8 mouse cellular contexts compared by ENCODE assay signal in the genomic region with DNA sequence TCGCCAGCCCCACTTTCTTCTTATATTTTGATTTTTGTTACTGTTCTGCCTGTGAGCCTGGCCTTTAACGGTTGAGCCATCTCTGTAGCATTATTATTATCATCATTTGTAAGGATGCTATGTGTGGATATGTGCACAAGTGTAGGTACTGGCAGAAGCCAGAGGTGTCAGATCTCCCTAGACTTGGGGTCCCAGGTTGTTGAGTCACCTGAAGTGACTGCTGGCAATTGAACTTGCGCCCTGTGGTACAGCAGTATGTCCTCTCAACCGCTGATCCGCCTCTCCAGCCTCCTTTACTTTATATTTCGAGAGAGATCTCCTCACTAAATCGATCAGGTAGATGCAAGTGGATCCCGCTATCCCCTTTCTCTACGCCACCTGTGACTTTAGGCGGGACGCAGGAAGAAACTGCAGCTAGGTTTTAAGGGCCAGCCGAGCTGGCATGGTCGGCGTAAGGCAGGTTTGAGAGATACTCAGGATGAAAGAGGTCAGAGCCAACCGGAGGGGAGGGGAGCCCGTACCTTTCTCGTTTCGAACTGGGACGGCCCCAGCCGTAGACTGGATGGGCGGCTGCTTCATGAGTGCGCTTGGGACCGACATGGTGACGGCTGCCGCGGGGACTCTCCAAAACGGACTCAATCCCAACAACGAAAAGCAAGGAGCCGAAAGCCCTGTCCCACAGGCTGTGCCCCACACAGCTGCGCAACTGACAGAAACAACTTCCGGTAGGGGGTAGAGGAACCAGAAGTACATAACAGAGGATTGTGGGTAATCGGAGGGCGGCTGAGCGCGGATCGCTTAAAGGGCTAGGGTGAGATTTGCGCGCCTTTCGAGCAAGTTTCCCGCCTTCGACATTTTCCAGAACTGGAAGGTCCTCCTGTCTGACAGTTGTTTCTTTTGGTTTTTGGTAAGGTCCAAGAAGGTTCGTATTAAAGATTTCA. TPM values are rescaled to one million over a fixed set of nuclear protein-coding genes. Genes with fewer than 3 reads are reported as not detected.
DNase-seq lines count a peak whose midpoint lies in the region; ATAC-seq lines count a peak whose summit lies in the region.
"Not testable (repeated sequence)": the region's sequence is repeated elsewhere in the genome, so short reads cannot be mapped to it uniquely, and the experiment has no call there.

Mfap1a (minus strand) TSS at position 724 of the 941 bp plus-strand sequence.
Wdr76 (plus strand) TSS at position 782 of the 941 bp plus-strand sequence.

- peak within 1 kb of the TSS; percentile 58 for H3K9ac ChIP-seq in intestine, embryonic 14.5 days (ENCODE audit: low read length)

- peaks cover 15% of the 10 kb centered on the region for H3K4me1 ChIP-seq in intestine, embryonic 14.5 days (replicated peaks; ENCODE audit: control insufficient read depth, insufficient read depth, low read length)

- H3K4me2 ChIP-seq in intestine, embryonic 14.5 days (ENCODE audit: low read length): peak within 1 kb of the TSS; percentile 85

- peak; percentile 87 to 95 for DNase-seq in adrenal gland, adult (ENCODE audit: inconsistent age in 2 of 2, low spot score in 1 of 2)
- peak; percentile 97 for DNase-seq in embryo, embryonic 10.5 days (ENCODE audit: low spot score)
- peak; percentile 80 for DNase-seq in gastrocnemius, postnatal 14 days
- DNase-seq in intestine, embryonic 14.5 days (ENCODE audit: low spot score): peak; percentile 89
- DNase-seq in left cerebral cortex, postnatal 14 days (ENCODE audit: low spot score in 2 of 2): peak; percentile 84 to 85
- peak; percentile 90 for DNase-seq in mesoderm, embryonic 11.5 days (ENCODE audit: low read depth, low spot score)
- peak; percentile 78 to 87 for DNase-seq in right cerebral cortex, postnatal 36 days (ENCODE audit: low spot score in 2 of 2)
- peak; percentile 89 for DNase-seq in yolk sac, embryonic 10.5 days (ENCODE audit: low spot score)

- H3K4me3 ChIP-seq in intestine, embryonic 14.5 days (ENCODE audit: low read depth, low read length): peak within 1 kb of the TSS; percentile 60

- not testable (repeated sequence) for H3K27ac ChIP-seq in intestine, embryonic 14.5 days (ENCODE audit: low read depth)

- not testable (repeated sequence) for H3K27me3 ChIP-seq in intestine, embryonic 14.5 days (replicated peaks; ENCODE audit: control insufficient read depth, insufficient read depth, low read length)

- WGBS in intestine, embryonic 14.5 days: 1% methylated on average over 38 of the region's 42 CpGs

- intact Hi-C loops in gastrocnemius, postnatal 14 days (cut with DNase I; ENCODE audit: low total_unique reads): not testable (repeated sequence)
- intact Hi-C loops in left cerebral cortex, postnatal 14 days (cut with DNase I): loop anchor here (5.0 kb wide), 1 partner anchor 34 kb away; the partner anchor contains the start of gene Mfap1b

- ATAC-seq in intestine, embryonic 14.5 days (replicated peaks; ENCODE audit: low FRiP score, low TSS enrichment, low read depth): peak; percentile 93

- H3K36me3 ChIP-seq in intestine, embryonic 14.5 days (ENCODE audit: control insufficient read depth, insufficient read depth, low read length): not testable (repeated sequence)

- not testable (repeated sequence) for H3K9me3 ChIP-seq in intestine, embryonic 14.5 days (ENCODE audit: control insufficient read depth, low read length)

RNA-seq across cellular contexts. Expression of gene Mfap1a, which starts in this region (rescaled TPM):
- total RNA-seq in gastrocnemius, postnatal 14 days (2021): 10 to 100 TPM; 14.5 to 15.4 TPM
- 20.0 and 23.6 TPM in 2 replicates for polyA plus RNA-seq in intestine, embryonic 14.5 days (2014; fragmentation: Nextera tagmentation; extraction: Ambion mirVana)
- total RNA-seq in left cerebral cortex, postnatal 14 days (2021): 10 to 100 TPM; 31.9 to 37.9 TPM

RNA-seq across cellular contexts. Expression of gene Wdr76, which starts in this region (rescaled TPM):
- 1 to 10 TPM; 1.8 to 2.0 TPM for total RNA-seq in gastrocnemius, postnatal 14 days (2021)
- polyA plus RNA-seq in intestine, embryonic 14.5 days (2014; fragmentation: Nextera tagmentation; extraction: Ambion mirVana): 9.1 and 9.9 TPM in 2 replicates
- 1 to 10 TPM; 4.1 to 4.7 TPM for total RNA-seq in left cerebral cortex, postnatal 14 days (2021)
